Mouse (Mus musculus) stomach, postnatal 0 days (tissue): ENCODE data around the gene Sh3kbp1. TPM values are rescaled to one million over a fixed set of nuclear protein-coding genes. Genes with fewer than 3 reads are reported as not detected.

ENCODE experiments used
- ATAC-seq: fragments of 200-750 bp; cut with Nextera tagmentation; 2 replicates; pipeline ENCODE4 v1.8.0; 2017; ENCODE audit not compliant: low FRiP score, low TSS enrichment
- DNase-seq: peaks from one replicate; pipeline ENCODE4 v3.0.0-alpha.2; 2016; ENCODE audit warnings: low spot score
- H3K27ac ChIP-seq: fragments of 300-500 bp; sonication (generic); replicated peaks from 2 replicates; pipeline ENCODE4 v1.5.1; 2014; ENCODE audit warnings: mild to moderate bottlenecking, control low read depth
- H3K27me3 ChIP-seq: fragments of 300-500 bp; sonication (generic); 2 replicates; pipeline ENCODE4 v1.6.1; 2014; ENCODE audit warnings: low read length; ENCODE audit not compliant: control insufficient read depth, insufficient read depth
- H3K36me3 ChIP-seq: fragments of 300-500 bp; sonication (generic); 2 replicates; pipeline ENCODE4 v1.6.1; 2014; ENCODE audit warnings: low read length, mixed read lengths; ENCODE audit not compliant: control insufficient read depth, insufficient read depth
- H3K4me1 ChIP-seq: fragments of 300-500 bp; sonication (generic); replicated peaks from 2 replicates; pipeline ENCODE4 v1.6.1; 2014; ENCODE audit warnings: antibody characterized with exemption; ENCODE audit not compliant: control insufficient read depth, insufficient read depth
- H3K4me2 ChIP-seq: fragments of 300-500 bp; sonication (generic); replicated peaks from 2 replicates; pipeline ENCODE4 v1.6.1; 2014; ENCODE audit warnings: low read depth, mild to moderate bottlenecking, control low read depth, moderate library complexity
- H3K4me3 ChIP-seq: fragments of 300-500 bp; sonication (generic); 2 replicates; pipeline ENCODE4 v1.5.1; 2014; ENCODE audit warnings: low read depth, low read length, control low read depth
- H3K9ac ChIP-seq: fragments of 300-500 bp; sonication (generic); 2 replicates; pipeline ENCODE4 v1.6.1; 2014; ENCODE audit warnings: mild to moderate bottlenecking, low read length, control low read depth, mixed read lengths
- H3K9me3 ChIP-seq: fragments of 300-500 bp; sonication (generic); 2 replicates; pipeline ENCODE4 v1.6.1; 2016; ENCODE audit warnings: low read length; ENCODE audit not compliant: control insufficient read depth
- CTCF ChIP-seq: IDR thresholded peaks from 2 replicates; pipeline ENCODE4 v1.5.1; 2016; ENCODE audit warnings: antibody characterized with exemption, low read depth, mild to moderate bottlenecking, moderate library complexity
- EP300 ChIP-seq: optimal IDR thresholded peaks from 2 replicates; pipeline ENCODE3; 2016; ENCODE audit warnings: antibody characterized with exemption
- WGBS: fragments of 180-500 bp; shearing (Covaris S2); extraction: QIAGEN DNeasy Blood & Tissue Kit; methylation state at CpG from one replicate; pipeline ENCODE4 v1.1.7; 2014; 5-methylcytosine and 5-hydroxymethylcytosine counted together
- polyA plus RNA-seq: library from polyadenylated mRNA; unstranded; fragments of >200 nt; fragmentation: Nextera tagmentation; extraction: Ambion mirVana; gene quantifications from 2 replicates; pipeline ENCODE4 v1.2.1, GENCODE M21; 2015

Gene Sh3kbp1
- polyA plus RNA-seq, 1 experiment from 2014 or later, result 13.3 TPM

GRCm38 (mm10) chrX:159971091-159971779, 344.2 kb downstream of the Sh3kbp1 start:
- WGBS, result 52% methylated on average over 3 of the region's 3 CpGs
- H3K9ac ChIP-seq, result no peak overlapping the region
- no peak for DNase-seq
- H3K4me3 ChIP-seq, result no peak overlapping the region
- no peak overlapping the region for H3K27ac ChIP-seq
- H3K4me2 ChIP-seq, result no peak overlapping the region
- TF ChIP-seq EP300 (no peak), CTCF (no peak)
- no peaks in the 10 kb centered on the region for H3K36me3 ChIP-seq
- H3K27me3 ChIP-seq, result no peaks in the 10 kb centered on the region
- H3K4me1 ChIP-seq, result no peaks in the 10 kb centered on the region
- no peaks in the 10 kb centered on the region for H3K9me3 ChIP-seq
- ATAC-seq, result no peak

GRCm38 (mm10) chrX:159973730-159974129, 346.7 kb downstream of the Sh3kbp1 start:
- H3K27me3 ChIP-seq, result no peaks in the 10 kb centered on the region
- no peaks in the 10 kb centered on the region for H3K4me1 ChIP-seq
- ATAC-seq (no peak), DNase-seq (no peak)
- H3K4me3 ChIP-seq, result no peak overlapping the region
- no peak overlapping the region for H3K4me2 ChIP-seq
- H3K27ac ChIP-seq, result no peak overlapping the region
- no peaks in the 10 kb centered on the region for H3K9me3 ChIP-seq
- no peaks in the 10 kb centered on the region for H3K36me3 ChIP-seq
- WGBS, result 23% methylated on average over 5 of the region's 5 CpGs
- TF ChIP-seq EP300 (no peak), CTCF (peak; percentile 81)
- no peak overlapping the region for H3K9ac ChIP-seq

DNA sequence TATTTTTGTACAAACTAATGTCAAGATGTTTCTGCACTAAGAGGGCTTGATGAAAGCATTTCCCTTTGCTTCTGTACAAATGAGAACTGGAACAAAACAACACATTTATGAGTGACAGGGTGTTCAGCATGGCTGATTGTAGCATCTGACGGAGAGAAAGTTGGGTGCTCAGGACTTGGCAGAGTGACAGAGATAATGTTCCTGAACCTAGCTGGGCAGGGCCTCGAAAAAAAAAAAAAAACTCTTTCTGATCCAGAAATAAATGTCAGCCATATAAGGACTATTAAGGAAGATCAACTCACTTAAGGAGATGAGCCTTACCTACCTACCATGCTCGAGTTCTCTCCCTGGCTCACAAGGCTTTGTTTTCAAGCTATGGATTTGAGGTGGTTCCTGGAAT, 349.2 kb downstream of the Sh3kbp1 start:
- H3K9me3 ChIP-seq, result no peaks in the 10 kb centered on the region
- no peaks in the 10 kb centered on the region for H3K27me3 ChIP-seq
- no peak overlapping the region for H3K9ac ChIP-seq
- no peak overlapping the region for H3K4me3 ChIP-seq
- DNase-seq (no peak), ATAC-seq (no peak)
- no peaks in the 10 kb centered on the region for H3K4me1 ChIP-seq
- TF ChIP-seq CTCF (no peak), EP300 (no peak)
- H3K27ac ChIP-seq, result no peak overlapping the region
- H3K36me3 ChIP-seq, result no peaks in the 10 kb centered on the region
- 64% methylated on average over 3 of the region's 3 CpGs for WGBS
- no peak overlapping the region for H3K4me2 ChIP-seq

DNA sequence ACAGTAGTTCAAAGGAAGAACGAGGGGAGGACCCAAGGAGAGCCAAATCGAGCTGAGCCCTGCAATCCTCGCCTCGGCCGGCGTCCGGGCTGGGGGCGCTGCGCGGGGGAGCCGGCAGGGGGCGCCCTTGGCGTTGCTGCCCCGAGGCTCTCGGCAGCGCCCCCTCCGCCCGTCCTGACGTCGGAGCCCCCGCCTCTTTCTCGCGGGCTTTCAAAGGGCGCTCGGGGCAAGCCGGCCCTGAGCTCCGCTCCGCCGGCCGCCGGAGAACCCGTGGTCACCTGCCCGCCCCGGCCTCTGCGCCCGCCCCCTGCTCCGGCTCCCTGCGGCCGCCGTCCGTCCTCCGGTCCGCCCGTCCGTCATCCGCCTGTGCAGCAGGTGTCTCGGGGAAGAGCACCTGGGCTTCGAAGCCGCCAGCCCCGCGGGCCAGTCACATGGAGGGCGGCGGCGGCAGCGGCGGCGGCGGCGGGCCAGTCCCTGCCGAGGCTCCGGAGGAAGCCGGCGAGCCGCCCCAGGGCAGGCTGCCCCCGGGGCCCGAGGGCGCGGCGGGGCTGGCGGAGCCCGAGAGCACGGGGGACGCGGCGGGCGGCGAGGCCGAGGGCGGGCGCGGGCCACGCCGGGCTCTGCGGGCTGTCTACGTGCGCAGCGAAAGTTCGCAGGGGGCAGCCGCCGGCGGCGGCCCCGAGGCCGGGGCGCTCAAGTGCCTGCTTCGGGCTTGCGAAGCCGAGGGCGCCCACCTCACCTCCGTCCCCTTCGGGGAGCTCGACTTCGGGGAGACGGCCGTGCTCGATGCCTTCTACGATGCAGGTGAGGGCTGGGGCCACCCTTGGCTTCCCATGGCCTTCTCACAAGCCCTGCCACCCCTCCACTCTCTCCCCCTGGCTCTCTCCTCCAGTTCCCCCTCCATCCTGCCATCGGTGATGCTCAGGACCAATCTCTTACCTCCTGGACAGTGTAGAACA, 361.2 kb downstream of the Sh3kbp1 start, which contains the start of gene Map3k15:
TSS of gene Map3k15 (plus strand) at position 432 of the 959 bp plus-strand sequence.
- Histone ChIP-seq H3K4me2 (peak within 1 kb of the TSS; percentile 66), H3K4me1 (no peaks in the 10 kb centered on the region), H3K9ac (peak within 1 kb of the TSS; percentile 27), H3K9me3 (no peaks in the 10 kb centered on the region), H3K36me3 (no peaks in the 10 kb centered on the region), H3K27me3 (no peaks in the 10 kb centered on the region), H3K27ac (no peak within 1 kb of the TSS), H3K4me3 (peak within 1 kb of the TSS; percentile 41)
- peak; percentile 90 for ATAC-seq
- DNase-seq, result peak; percentile 80
- 25% methylated on average over 33 of the region's 108 CpGs for WGBS
- TF ChIP-seq EP300 (no peak), CTCF (peak; percentile 74)

DNA sequence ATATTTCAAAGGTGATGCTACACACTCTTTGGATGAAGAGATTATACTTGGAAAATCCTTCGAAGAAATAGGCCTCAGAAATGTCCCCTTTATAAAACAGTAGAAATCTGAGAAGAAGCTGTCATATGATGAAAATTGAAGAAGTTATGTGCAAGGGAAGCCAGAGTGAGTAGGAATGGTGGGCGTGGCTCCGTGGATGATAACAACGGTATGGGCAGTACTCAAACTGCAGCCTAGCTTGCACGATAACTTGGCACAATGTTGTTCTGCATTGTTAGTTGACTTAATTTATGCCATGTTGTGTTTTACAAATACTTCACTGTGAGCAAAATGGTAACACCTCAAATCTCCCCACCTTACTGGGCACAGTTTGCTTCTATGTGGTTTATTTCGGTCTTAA, 368.7 kb downstream of the Sh3kbp1 start:
- Histone ChIP-seq H3K4me3 (no peak overlapping the region), H3K4me2 (no peak overlapping the region), H3K27ac (no peak overlapping the region), H3K4me1 (no peaks in the 10 kb centered on the region), H3K36me3 (no peaks in the 10 kb centered on the region), H3K27me3 (no peaks in the 10 kb centered on the region), H3K9me3 (no peaks in the 10 kb centered on the region), H3K9ac (no peak overlapping the region)
- ATAC-seq (no peak), DNase-seq (no peak)
- 86% methylated on average over 6 of the region's 6 CpGs for WGBS
- TF ChIP-seq EP300 (no peak), CTCF (no peak)

Other genes with a start within 250 kb of the Sh3kbp1 start
- gene Map7d2, start 212.7 kb upstream of the Sh3kbp1 start, polyA plus RNA-seq, result 1.3 and 1.4 TPM in 2 replicates
- gene Bclaf3, start 100.6 kb upstream of the Sh3kbp1 start, polyA plus RNA-seq, result 7.2 and 7.3 TPM in 2 replicates